Mouse (Mus musculus): ENCODE measurements around the gene St3gal3. TPM values are rescaled to one million over a fixed set of nuclear protein-coding genes. Genes with fewer than 3 reads are reported as not detected.

Gene St3gal3
- polyA plus RNA-seq, 1 experiment from 2014 or later, result 5.6 TPM

DNA sequence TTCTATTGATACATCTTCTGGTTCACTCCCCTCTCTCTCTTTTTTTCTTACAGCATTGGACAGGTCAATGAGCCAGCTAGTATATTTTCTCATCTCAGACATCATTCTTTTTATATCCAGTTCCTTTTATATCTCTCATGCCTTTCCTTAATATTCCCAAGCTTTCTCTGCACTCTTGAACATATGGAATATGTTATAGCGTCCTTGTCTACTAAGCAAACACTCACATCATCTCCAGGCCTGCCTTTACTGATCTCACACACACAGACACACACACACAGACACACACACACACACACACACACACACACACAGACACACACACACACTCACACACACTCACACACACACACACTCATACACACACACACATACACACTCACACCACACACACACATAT lies 96.7 kb downstream of the St3gal3 start:
- Histone ChIP-seq H3K9me3 (replicated peaks; ENCODE audit: control insufficient read depth, low read length) (no peaks in the 10 kb centered on the region), H3K36me3 (replicated peaks; ENCODE audit: control insufficient read depth, insufficient read depth, low read depth, low read length) (no peaks in the 10 kb centered on the region), H3K9ac (replicated peaks; ENCODE audit: low read length) (no peak overlapping the region), H3K4me3 (ENCODE audit: low read depth, low read length) (no peak overlapping the region), H3K27ac (replicated peaks; ENCODE audit: low read depth, low read length) (no peak overlapping the region), H3K27me3 (ENCODE audit: control insufficient read depth, insufficient read depth, low read length) (no peaks in the 10 kb centered on the region), H3K4me1 (ENCODE audit: control insufficient read depth, insufficient read depth, low read length) (no peaks in the 10 kb centered on the region; the same call in 1 of the 2 replicates), H3K4me2 (ENCODE audit: low read depth, low read length) (no peak overlapping the region)
- ATAC-seq (replicated peaks; ENCODE audit: insufficient number of reproducible peaks, low FRiP score, low TSS enrichment, low read depth) (no peak), DNase-seq (ENCODE audit: low spot score) (no peak)
- WGBS, result 65% methylated on average over 1 of the region's 1 CpGs

DNA sequence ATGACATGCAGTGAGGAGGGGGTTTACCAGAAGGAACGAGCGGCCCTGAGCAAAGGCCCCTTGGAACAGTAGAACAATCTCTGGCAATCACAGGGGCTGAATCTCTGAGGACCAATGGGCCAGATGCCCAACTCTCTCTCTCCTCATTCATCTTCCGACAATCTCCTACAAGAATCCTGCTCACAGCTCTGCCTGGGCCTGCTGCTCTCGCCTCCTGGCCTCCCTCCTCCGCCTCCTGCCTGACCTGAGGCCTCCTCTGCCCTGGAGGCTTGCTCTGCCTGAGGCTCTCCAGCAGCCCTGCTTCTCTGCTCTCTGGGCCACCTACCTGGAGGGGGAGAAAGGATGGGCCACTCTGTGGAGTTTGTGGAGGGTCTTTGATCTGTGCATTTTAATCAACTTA lies 97.3 kb downstream of the St3gal3 start:
- Histone ChIP-seq H3K9ac (replicated peaks; ENCODE audit: low read length) (no peak overlapping the region), H3K27me3 (ENCODE audit: control insufficient read depth, insufficient read depth, low read length) (no peaks in the 10 kb centered on the region), H3K36me3 (replicated peaks; ENCODE audit: control insufficient read depth, insufficient read depth, low read depth, low read length) (no peaks in the 10 kb centered on the region), H3K27ac (replicated peaks; ENCODE audit: low read depth, low read length) (no peak overlapping the region), H3K4me1 (ENCODE audit: control insufficient read depth, insufficient read depth, low read length) (no peaks in the 10 kb centered on the region; the same call in 1 of the 2 replicates), H3K4me2 (ENCODE audit: low read depth, low read length) (no peak overlapping the region; the same call in 1 of the 2 replicates), H3K4me3 (ENCODE audit: low read depth, low read length) (no peak overlapping the region), H3K9me3 (replicated peaks; ENCODE audit: control insufficient read depth, low read length) (no peaks in the 10 kb centered on the region)
- WGBS, result 61% methylated on average over 5 of the region's 5 CpGs
- ATAC-seq (replicated peaks; ENCODE audit: insufficient number of reproducible peaks, low FRiP score, low TSS enrichment, low read depth) (no peak), DNase-seq (ENCODE audit: low spot score) (no peak)

DNA sequence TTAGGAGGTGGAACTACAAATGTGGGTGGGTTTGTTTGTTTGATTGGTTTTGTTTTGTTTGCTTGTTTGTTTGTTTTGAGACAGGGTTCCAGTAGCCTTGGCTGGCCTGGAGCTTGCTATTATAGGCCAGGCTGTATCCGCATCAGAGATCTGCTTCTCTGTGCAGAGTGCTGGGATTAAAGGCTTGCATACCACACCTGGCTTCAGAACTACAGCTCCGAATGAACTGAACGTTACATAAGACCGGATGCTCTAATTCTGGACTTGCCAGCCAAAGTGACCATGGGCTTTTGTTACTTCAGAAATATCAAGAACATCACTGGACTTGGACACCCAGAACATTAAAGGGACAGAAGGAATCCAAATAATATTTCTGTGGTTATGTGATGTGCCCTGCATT lies 98.2 kb downstream of the St3gal3 start:
- H3K9me3 ChIP-seq (replicated peaks; ENCODE audit: control insufficient read depth, low read length), result no peaks in the 10 kb centered on the region
- H3K4me1 ChIP-seq (ENCODE audit: control insufficient read depth, insufficient read depth, low read length), result no peaks in the 10 kb centered on the region; the same call in 1 of the 2 replicates
- H3K36me3 ChIP-seq (replicated peaks; ENCODE audit: control insufficient read depth, insufficient read depth, low read depth, low read length), result no peaks in the 10 kb centered on the region
- no peaks in the 10 kb centered on the region for H3K27me3 ChIP-seq (ENCODE audit: control insufficient read depth, insufficient read depth, low read length)
- no peak for DNase-seq (ENCODE audit: low spot score)
- no peak overlapping the region for H3K27ac ChIP-seq (replicated peaks; ENCODE audit: low read depth, low read length)
- no peak overlapping the region for H3K4me2 ChIP-seq (ENCODE audit: low read depth, low read length)
- WGBS, result 87% methylated on average over 4 of the region's 4 CpGs
- no peak overlapping the region for H3K9ac ChIP-seq (replicated peaks; ENCODE audit: low read length)
- no peak for ATAC-seq (replicated peaks; ENCODE audit: insufficient number of reproducible peaks, low FRiP score, low TSS enrichment, low read depth)
- H3K4me3 ChIP-seq (ENCODE audit: low read depth, low read length), result no peak overlapping the region

DNA sequence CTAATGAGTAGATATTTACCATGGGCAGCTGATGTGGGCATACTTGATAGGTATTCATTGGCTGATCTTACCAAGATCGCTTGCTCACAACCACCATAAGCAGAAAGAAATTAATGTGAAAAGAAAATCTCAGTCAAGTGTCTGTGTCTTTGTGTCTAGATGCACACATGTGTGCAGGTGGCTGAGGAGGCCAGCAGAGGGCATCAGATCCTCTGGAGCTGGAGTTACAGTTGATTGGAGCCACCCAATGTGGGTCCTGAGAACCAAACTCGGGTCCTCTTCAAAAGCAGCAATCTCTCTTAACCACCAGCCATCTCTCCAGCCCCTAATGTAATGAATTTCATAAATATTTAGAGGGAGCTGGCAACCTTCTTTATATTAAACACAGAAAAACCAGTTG lies 99.6 kb downstream of the St3gal3 start:
- Histone ChIP-seq H3K4me1 (ENCODE audit: control insufficient read depth, insufficient read depth, low read length) (no peaks in the 10 kb centered on the region; the same call in 1 of the 2 replicates), H3K4me3 (ENCODE audit: low read depth, low read length) (no peak overlapping the region), H3K27me3 (ENCODE audit: control insufficient read depth, insufficient read depth, low read length) (no peaks in the 10 kb centered on the region), H3K9ac (replicated peaks; ENCODE audit: low read length) (no peak overlapping the region), H3K27ac (replicated peaks; ENCODE audit: low read depth, low read length) (no peak overlapping the region), H3K4me2 (ENCODE audit: low read depth, low read length) (no peak overlapping the region), H3K36me3 (replicated peaks; ENCODE audit: control insufficient read depth, insufficient read depth, low read depth, low read length) (no peaks in the 10 kb centered on the region), H3K9me3 (replicated peaks; ENCODE audit: control insufficient read depth, low read length) (no peaks in the 10 kb centered on the region)
- ATAC-seq (replicated peaks; ENCODE audit: insufficient number of reproducible peaks, low FRiP score, low TSS enrichment, low read depth), result no peak
- 98% methylated on average over 2 of the region's 2 CpGs for WGBS
- DNase-seq (ENCODE audit: low spot score), result no peak

DNA sequence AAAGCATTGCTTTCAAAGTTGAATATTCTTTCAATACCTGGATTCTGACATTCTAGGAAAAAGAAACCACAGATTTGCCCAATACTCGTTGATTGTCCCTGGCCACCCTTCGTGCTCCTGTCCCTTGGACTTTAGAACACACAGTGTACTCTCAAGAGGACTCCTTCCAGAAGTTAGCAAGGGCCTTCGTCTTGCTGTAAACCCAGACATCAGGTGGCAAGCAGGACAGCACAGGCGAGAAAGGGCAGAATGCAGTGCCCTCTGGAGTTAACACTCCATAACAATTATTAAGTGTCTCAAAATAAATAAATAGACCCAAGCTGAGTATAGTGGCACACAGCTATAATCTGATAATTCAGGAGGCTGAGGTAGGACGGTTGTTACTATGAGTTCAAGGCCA lies 101.7 kb downstream of the St3gal3 start:
- Histone ChIP-seq H3K27ac (replicated peaks; ENCODE audit: low read depth, low read length) (no peak overlapping the region), H3K9me3 (replicated peaks; ENCODE audit: control insufficient read depth, low read length) (no peaks in the 10 kb centered on the region), H3K9ac (replicated peaks; ENCODE audit: low read length) (no peak overlapping the region), H3K4me1 (ENCODE audit: control insufficient read depth, insufficient read depth, low read length) (no peaks in the 10 kb centered on the region), H3K4me2 (ENCODE audit: low read depth, low read length) (no peak overlapping the region), H3K4me3 (ENCODE audit: low read depth, low read length) (no peak overlapping the region), H3K36me3 (replicated peaks; ENCODE audit: control insufficient read depth, insufficient read depth, low read depth, low read length) (no peaks in the 10 kb centered on the region), H3K27me3 (ENCODE audit: control insufficient read depth, insufficient read depth, low read length) (no peaks in the 10 kb centered on the region)
- WGBS, result 76% methylated on average over 5 of the region's 5 CpGs
- ATAC-seq (replicated peaks; ENCODE audit: insufficient number of reproducible peaks, low FRiP score, low TSS enrichment, low read depth), result no peak
- no peak for DNase-seq (ENCODE audit: low spot score)

DNA sequence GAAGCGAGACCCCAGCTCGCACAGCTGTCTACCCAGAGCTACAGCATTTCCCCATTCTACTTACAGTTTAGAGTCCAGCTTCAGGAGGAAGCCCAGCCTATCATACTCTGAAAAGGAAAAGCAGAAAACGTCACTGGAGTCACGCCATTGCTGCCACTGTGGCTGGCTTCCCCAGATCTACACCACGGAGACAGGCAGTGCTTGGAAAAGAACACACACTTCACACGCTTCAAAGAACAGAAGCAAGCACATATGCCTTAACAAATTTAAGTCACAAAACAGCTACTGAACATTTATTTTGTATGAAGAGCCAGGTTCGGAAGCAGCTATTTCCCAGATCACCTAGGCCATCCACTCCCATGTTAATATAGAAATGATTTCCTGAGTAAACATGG lies 102.9 kb downstream of the St3gal3 start:
- no peak for DNase-seq (ENCODE audit: low spot score)
- no peaks in the 10 kb centered on the region for H3K4me1 ChIP-seq (ENCODE audit: control insufficient read depth, insufficient read depth, low read length)

DNA sequence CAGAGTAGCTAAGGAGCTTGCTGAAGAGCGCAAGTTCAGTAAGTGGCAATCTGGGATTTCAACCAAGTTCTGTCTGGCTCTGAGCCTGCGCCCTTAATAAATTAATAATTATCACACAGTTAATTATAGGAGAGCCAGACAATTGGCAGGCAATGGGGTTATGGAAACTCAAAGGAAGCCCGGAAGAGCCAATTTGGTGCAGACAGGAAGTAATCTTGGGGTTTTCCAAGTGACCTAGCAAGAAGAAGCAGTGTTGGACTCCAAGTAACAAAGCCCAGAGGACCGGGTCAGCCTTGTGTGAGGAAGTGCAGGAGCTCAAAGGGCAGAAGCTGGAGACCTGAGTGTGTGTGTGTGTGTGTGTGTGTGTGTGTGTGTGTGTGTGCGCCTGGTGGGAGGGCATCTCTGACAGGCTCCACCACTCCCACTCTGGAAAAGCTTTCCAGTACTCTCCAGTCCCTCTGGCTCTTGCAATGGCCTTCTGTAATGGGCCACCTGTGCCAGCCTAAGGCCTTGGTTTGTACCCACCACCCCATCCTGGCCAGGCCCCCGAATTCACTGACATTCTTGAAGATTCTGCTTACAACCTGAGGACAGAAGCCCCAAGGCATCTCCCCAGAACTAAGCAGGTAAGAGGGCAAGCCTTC lies 103.5 kb downstream of the St3gal3 start:
- no peak overlapping the region for H3K27ac ChIP-seq (replicated peaks; ENCODE audit: low read depth, low read length)
- H3K27me3 ChIP-seq (ENCODE audit: control insufficient read depth, insufficient read depth, low read length), result no peaks in the 10 kb centered on the region
- no peaks in the 10 kb centered on the region for H3K9me3 ChIP-seq (replicated peaks; ENCODE audit: control insufficient read depth, low read length)
- 75% methylated on average over 6 of the region's 6 CpGs for WGBS
- ATAC-seq (replicated peaks; ENCODE audit: insufficient number of reproducible peaks, low FRiP score, low TSS enrichment, low read depth) (no peak), DNase-seq (ENCODE audit: low spot score) (no peak)
- H3K9ac ChIP-seq (replicated peaks; ENCODE audit: low read length), result no peak overlapping the region
- no peaks in the 10 kb centered on the region for H3K4me1 ChIP-seq (ENCODE audit: control insufficient read depth, insufficient read depth, low read length)
- H3K4me2 ChIP-seq (ENCODE audit: low read depth, low read length), result no peak overlapping the region
- H3K4me3 ChIP-seq (ENCODE audit: low read depth, low read length), result no peak overlapping the region
- no peaks in the 10 kb centered on the region for H3K36me3 ChIP-seq (replicated peaks; ENCODE audit: control insufficient read depth, insufficient read depth, low read depth, low read length)

More for the DNA sequence above, 102.9 kb downstream of the St3gal3 start:
- Histone ChIP-seq H3K36me3 (replicated peaks; ENCODE audit: control insufficient read depth, insufficient read depth, low read depth, low read length) (no peaks in the 10 kb centered on the region), H3K27ac (replicated peaks; ENCODE audit: low read depth, low read length) (no peak overlapping the region), H3K9me3 (replicated peaks; ENCODE audit: control insufficient read depth, low read length) (no peaks in the 10 kb centered on the region), H3K4me2 (ENCODE audit: low read depth, low read length) (no peak overlapping the region), H3K9ac (replicated peaks; ENCODE audit: low read length) (no peak overlapping the region), H3K4me3 (ENCODE audit: low read depth, low read length) (no peak overlapping the region), H3K27me3 (ENCODE audit: control insufficient read depth, insufficient read depth, low read length) (no peaks in the 10 kb centered on the region)
- ATAC-seq (replicated peaks; ENCODE audit: insufficient number of reproducible peaks, low FRiP score, low TSS enrichment, low read depth), result no peak
- 85% methylated on average over 7 of the region's 7 CpGs for WGBS

DNA sequence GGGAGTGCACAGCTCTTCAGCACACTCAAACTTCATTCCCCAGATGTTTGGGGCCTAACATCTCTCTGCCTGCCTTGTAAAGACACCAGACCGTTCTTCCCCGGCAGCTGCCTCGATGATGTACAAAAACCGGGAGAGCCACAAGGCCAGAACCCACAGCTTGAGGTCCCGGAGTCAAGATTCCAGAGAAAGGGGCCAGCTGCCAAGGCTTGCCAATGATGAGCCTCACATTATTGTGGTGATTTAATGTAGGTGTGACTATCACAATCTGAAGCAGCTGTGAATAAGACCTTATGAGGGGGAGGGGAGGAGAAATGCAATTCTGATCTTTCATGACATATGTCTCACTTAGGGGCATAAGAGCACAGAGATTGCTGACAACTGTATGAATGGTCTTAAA lies 104.4 kb downstream of the St3gal3 start:
- Histone ChIP-seq H3K27me3 (ENCODE audit: control insufficient read depth, insufficient read depth, low read length) (no peaks in the 10 kb centered on the region), H3K36me3 (replicated peaks; ENCODE audit: control insufficient read depth, insufficient read depth, low read depth, low read length) (no peaks in the 10 kb centered on the region), H3K9ac (replicated peaks; ENCODE audit: low read length) (no peak overlapping the region), H3K9me3 (replicated peaks; ENCODE audit: control insufficient read depth, low read length) (no peaks in the 10 kb centered on the region), H3K4me2 (ENCODE audit: low read depth, low read length) (no peak overlapping the region), H3K4me1 (ENCODE audit: control insufficient read depth, insufficient read depth, low read length) (no peaks in the 10 kb centered on the region), H3K27ac (replicated peaks; ENCODE audit: low read depth, low read length) (no peak overlapping the region), H3K4me3 (ENCODE audit: low read depth, low read length) (no peak overlapping the region)
- 84% methylated on average over 5 of the region's 5 CpGs for WGBS
- DNase-seq (ENCODE audit: low spot score) (no peak), ATAC-seq (replicated peaks; ENCODE audit: insufficient number of reproducible peaks, low FRiP score, low TSS enrichment, low read depth) (no peak)

Measured in embryonic facial prominence, embryonic 11.5 days (tissue).